Mouse (Mus musculus) stomach, postnatal 0 days (tissue): ENCODE measurements around the gene Zfp607a. TPM values are rescaled to one million over a fixed set of nuclear protein-coding genes. Genes with fewer than 3 reads are reported as not detected.
A peak's percentile ranks its signal among the peaks of the same experiment; 100 is the strongest.

ENCODE experiments used
- ATAC-seq: fragments of 200-750 bp; cut with Nextera tagmentation; 2 replicates; pipeline ENCODE4 v1.8.0; 2017; ENCODE audit not compliant: low FRiP score, low TSS enrichment
- DNase-seq: peaks from one replicate; pipeline ENCODE4 v3.0.0-alpha.2; 2016; ENCODE audit warnings: low spot score
- H3K27ac ChIP-seq: fragments of 300-500 bp; sonication (generic); replicated peaks from 2 replicates; pipeline ENCODE4 v1.5.1; 2014; ENCODE audit warnings: mild to moderate bottlenecking, control low read depth
- H3K27me3 ChIP-seq: fragments of 300-500 bp; sonication (generic); 2 replicates; pipeline ENCODE4 v1.6.1; 2014; ENCODE audit warnings: low read length; ENCODE audit not compliant: control insufficient read depth, insufficient read depth
- H3K36me3 ChIP-seq: fragments of 300-500 bp; sonication (generic); 2 replicates; pipeline ENCODE4 v1.6.1; 2014; ENCODE audit warnings: low read length, mixed read lengths; ENCODE audit not compliant: control insufficient read depth, insufficient read depth
- H3K4me1 ChIP-seq: fragments of 300-500 bp; sonication (generic); replicated peaks from 2 replicates; pipeline ENCODE4 v1.6.1; 2014; ENCODE audit warnings: antibody characterized with exemption; ENCODE audit not compliant: control insufficient read depth, insufficient read depth
- H3K4me2 ChIP-seq: fragments of 300-500 bp; sonication (generic); replicated peaks from 2 replicates; pipeline ENCODE4 v1.6.1; 2014; ENCODE audit warnings: low read depth, mild to moderate bottlenecking, control low read depth, moderate library complexity
- H3K4me3 ChIP-seq: fragments of 300-500 bp; sonication (generic); 2 replicates; pipeline ENCODE4 v1.5.1; 2014; ENCODE audit warnings: low read depth, low read length, control low read depth
- H3K9ac ChIP-seq: fragments of 300-500 bp; sonication (generic); 2 replicates; pipeline ENCODE4 v1.6.1; 2014; ENCODE audit warnings: mild to moderate bottlenecking, low read length, control low read depth, mixed read lengths
- H3K9me3 ChIP-seq: fragments of 300-500 bp; sonication (generic); 2 replicates; pipeline ENCODE4 v1.6.1; 2016; ENCODE audit warnings: low read length; ENCODE audit not compliant: control insufficient read depth
- CTCF ChIP-seq: IDR thresholded peaks from 2 replicates; pipeline ENCODE4 v1.5.1; 2016; ENCODE audit warnings: antibody characterized with exemption, low read depth, mild to moderate bottlenecking, moderate library complexity
- EP300 ChIP-seq: optimal IDR thresholded peaks from 2 replicates; pipeline ENCODE3; 2016; ENCODE audit warnings: antibody characterized with exemption
- WGBS: fragments of 180-500 bp; shearing (Covaris S2); extraction: QIAGEN DNeasy Blood & Tissue Kit; methylation state at CpG from one replicate; pipeline ENCODE4 v1.1.7; 2014; 5-methylcytosine and 5-hydroxymethylcytosine counted together
- polyA plus RNA-seq: library from polyadenylated mRNA; unstranded; fragments of >200 nt; fragmentation: Nextera tagmentation; extraction: Ambion mirVana; gene quantifications from 2 replicates; pipeline ENCODE4 v1.2.1, GENCODE M21; 2015

Gene Zfp607a
- polyA plus RNA-seq, result 1.4 and 1.6 TPM in 2 replicates

- Histone ChIP-seq H3K4me1 (peaks cover 5% of the 10 kb centered on the region; the same call in 1 of the 2 replicates), H3K4me2 (no peak within 1 kb of the TSS), H3K9me3 (no peaks in the 10 kb centered on the region), H3K4me3 (no peak within 1 kb of the TSS), H3K27me3 (no peaks in the 10 kb centered on the region), H3K36me3 (peaks cover 4% of the 10 kb centered on the region; the same call in 1 of the 2 replicates), H3K9ac (no peak within 1 kb of the TSS), H3K27ac (no peak within 1 kb of the TSS)
- no peak for TF ChIP-seq EP300
- TF ChIP-seq CTCF, result no peak
- WGBS, result 94% methylated on average over 1 of the region's 1 CpGs
- DNase-seq, result no peak
- ATAC-seq, result no peak
These were observed at the start of gene Zfp607a for GRCm38 (mm10) chr7:27857227-27857626. Gene Zfp607a (plus strand): TSS chr7:27857527.

DNA sequence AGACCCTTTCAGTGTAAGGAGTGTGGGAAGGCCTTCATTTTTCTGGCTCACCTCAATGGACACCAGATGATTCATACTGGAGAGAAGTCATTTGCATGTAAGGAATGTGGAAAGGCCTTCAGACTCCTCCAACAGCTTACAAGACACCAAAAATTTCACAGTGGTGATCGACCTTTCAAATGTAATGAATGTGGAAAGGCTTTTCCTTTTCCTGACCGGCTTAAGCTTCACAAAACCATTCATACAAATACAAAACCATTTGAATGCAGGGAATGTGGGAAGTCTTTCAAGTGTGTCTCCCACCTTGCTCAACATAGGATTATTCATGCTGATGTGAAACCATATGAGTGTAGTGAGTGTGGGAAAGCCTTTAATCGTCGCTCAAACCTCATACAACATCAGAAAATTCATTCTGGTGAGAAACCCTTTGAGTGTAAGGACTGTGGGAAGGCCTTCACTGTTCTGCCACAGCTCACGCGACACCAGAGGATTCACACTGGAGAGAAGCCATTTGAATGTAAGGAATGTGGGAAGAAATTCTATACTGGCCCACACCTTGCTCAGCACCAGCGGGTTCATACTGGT, 38.7 kb upstream of the Zfp607a start:
- no peaks in the 10 kb centered on the region for H3K4me1 ChIP-seq
- H3K4me2 ChIP-seq, result no peak overlapping the region
- ATAC-seq (no peak), DNase-seq (no peak)
- no peaks in the 10 kb centered on the region for H3K27me3 ChIP-seq
- no peak overlapping the region for H3K27ac ChIP-seq
- 94% methylated on average over 7 of the region's 7 CpGs for WGBS
- H3K9ac ChIP-seq, result no peak overlapping the region
- no peak for TF ChIP-seq CTCF
- no peak overlapping the region for H3K4me3 ChIP-seq
- peaks cover 12% of the 10 kb centered on the region; the same call in 1 of the 2 replicates for H3K36me3 ChIP-seq
- H3K9me3 ChIP-seq, result no peaks in the 10 kb centered on the region

GRCm38 (mm10) chr7:27822611-27823010, 34.7 kb upstream of the Zfp607a start:
- no peak overlapping the region for H3K27ac ChIP-seq

DNA sequence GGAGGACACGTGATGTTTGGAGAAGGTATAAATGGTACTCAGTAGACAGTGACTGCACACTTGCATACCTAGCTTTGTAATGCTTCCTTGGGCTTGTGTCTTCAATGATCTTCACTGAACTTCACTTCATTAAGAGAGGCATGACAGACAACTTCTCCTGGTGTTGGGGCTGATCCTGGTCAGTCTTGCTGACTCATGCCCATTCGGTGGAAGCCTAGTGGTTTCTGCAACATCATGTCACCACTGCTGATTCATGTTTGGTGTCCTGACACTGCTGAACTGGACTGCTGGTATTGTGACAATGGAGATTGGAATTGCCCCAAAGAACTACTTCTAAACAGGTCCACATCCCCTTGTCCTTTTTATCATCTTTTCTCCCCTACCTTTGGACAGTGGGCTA, 23.2 kb upstream of the Zfp607a start:
- H3K27ac ChIP-seq, result no peak overlapping the region
- TF ChIP-seq CTCF (no peak), EP300 (no peak)
- ATAC-seq (no peak), DNase-seq (no peak)
- no peak overlapping the region for H3K4me3 ChIP-seq
- H3K9me3 ChIP-seq, result no peaks in the 10 kb centered on the region
- H3K4me2 ChIP-seq, result no peak overlapping the region
- WGBS, result 83% methylated on average over 2 of the region's 2 CpGs
- H3K27me3 ChIP-seq, result no peaks in the 10 kb centered on the region
- H3K4me1 ChIP-seq, result no peaks in the 10 kb centered on the region
- no peaks in the 10 kb centered on the region for H3K36me3 ChIP-seq
- H3K9ac ChIP-seq, result no peak overlapping the region

More at GRCm38 (mm10) chr7:27822611-27823010, 34.7 kb upstream of the Zfp607a start:
- H3K27me3 ChIP-seq, result no peaks in the 10 kb centered on the region
- ATAC-seq, result no peak
- no peak overlapping the region for H3K4me2 ChIP-seq
- H3K9ac ChIP-seq, result no peak overlapping the region
- no peak for DNase-seq
- H3K4me1 ChIP-seq, result no peaks in the 10 kb centered on the region
- no peak overlapping the region for H3K4me3 ChIP-seq
- no peaks in the 10 kb centered on the region for H3K9me3 ChIP-seq
- H3K36me3 ChIP-seq, result peaks cover 3% of the 10 kb centered on the region; the same call in 1 of the 2 replicates
- no peak for TF ChIP-seq CTCF
- TF ChIP-seq EP300, result no peak

- WGBS, result 17% methylated on average over 6 of the region's 6 CpGs
- no peak for TF ChIP-seq CTCF
- TF ChIP-seq EP300, result no peak
- Histone ChIP-seq H3K9ac (peak overlapping the region; percentile 56), H3K4me2 (peak overlapping the region; percentile 34), H3K4me1 (no peaks in the 10 kb centered on the region), H3K27ac (peak overlapping the region; percentile 50; the same call in 1 of the 2 replicates), H3K4me3 (peak overlapping the region; percentile 42), H3K27me3 (no peaks in the 10 kb centered on the region), H3K9me3 (no peaks in the 10 kb centered on the region), H3K36me3 (no peaks in the 10 kb centered on the region)
- DNase-seq (no peak), ATAC-seq (no peak)
These were observed 19.4 kb upstream of the Zfp607a start for GRCm38 (mm10) chr7:27837896-27838295.

DNA sequence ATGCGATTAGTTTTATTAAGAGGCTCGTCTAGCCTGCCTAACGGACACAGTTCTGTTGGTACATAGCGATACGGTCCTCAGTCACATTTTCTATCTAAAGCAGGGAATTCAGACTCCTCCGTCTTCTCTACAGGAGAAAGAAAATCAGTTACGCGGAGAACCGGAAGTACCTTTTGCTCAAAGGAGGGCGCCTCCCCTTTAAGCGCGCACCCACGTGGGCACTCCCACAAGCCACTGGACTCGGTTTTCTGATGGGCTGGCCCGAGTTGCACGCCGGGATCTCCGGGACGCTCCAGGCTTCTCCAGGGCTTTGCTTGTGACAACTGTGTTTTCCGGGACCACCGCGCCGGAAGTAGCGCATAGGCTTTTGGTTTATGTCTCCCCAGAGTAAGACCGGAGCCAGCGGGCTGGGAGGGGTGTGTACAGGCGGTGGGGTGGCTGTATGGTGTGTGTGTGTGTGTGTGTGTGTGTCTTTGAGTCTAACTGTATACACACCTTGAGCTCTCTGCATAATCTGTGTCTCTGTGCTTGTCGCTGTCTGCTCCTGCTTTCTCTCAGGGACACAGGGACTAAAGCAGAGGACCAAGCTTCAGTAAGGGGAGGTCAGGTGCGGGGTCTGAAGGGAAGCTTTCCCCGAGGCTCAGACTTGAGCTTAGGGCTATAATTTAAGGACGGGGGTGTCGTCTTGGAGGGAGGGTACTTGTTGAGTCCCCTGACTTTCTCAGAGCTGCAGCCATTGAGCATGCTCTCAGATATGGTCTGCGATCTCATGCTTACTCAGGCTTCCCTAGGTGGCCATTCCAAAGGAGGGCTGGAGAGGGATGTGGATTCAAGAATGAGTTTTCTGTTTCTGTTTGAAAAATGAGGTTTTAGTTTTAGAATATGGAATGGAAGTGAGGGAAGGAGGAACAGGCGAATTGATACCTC, 18.7 kb upstream of the Zfp607a start, which contains the start of gene Zfp59:
Gene Zfp59 (plus strand): TSS at position 285 of the 927 bp plus-strand sequence.
- Histone ChIP-seq H3K4me2 (peak within 1 kb of the TSS; percentile 34), H3K4me1 (no peaks in the 10 kb centered on the region), H3K27me3 (no peaks in the 10 kb centered on the region), H3K9me3 (no peaks in the 10 kb centered on the region), H3K4me3 (peak within 1 kb of the TSS; percentile 42), H3K36me3 (no peaks in the 10 kb centered on the region), H3K27ac (peak within 1 kb of the TSS; percentile 50; the same call in 1 of the 2 replicates), H3K9ac (peak within 1 kb of the TSS; percentile 56)
- 2% methylated on average over 34 of the region's 34 CpGs for WGBS
- ATAC-seq (peak; percentile 98), DNase-seq (peak; percentile 92)
- TF ChIP-seq CTCF (0 out of 2 replicates have a peak, but pooled peaks have one; percentile 18), EP300 (no peak)
